Mouse (Mus musculus) cerebellum, postnatal 36 days (tissue): ENCODE data around the gene 2310033P09Rik.
A peak's percentile ranks its signal among the peaks of the same experiment; 100 is the strongest.
"Not testable (repeated sequence)": the region's sequence is repeated elsewhere in the genome, so short reads cannot be mapped to it uniquely, and the experiment has no call there.

Experiments used
- DNase-seq, 2 experiments: peaks; one replicate each; pipeline ENCODE4 v3.0.0; 2021 to 2022; ENCODE audit warnings: mixed read lengths in 2 of 2

Gene 2310033P09Rik

GRCm38 (mm10) chr11:59201216-59202002 is 6.7 kb upstream of the 2310033P09Rik start:
- no peak for DNase-seq

- peak; percentile 92 to 95 for DNase-seq
Measured at GRCm38 (mm10) chr11:59202081-59202995, 5.8 kb upstream of the 2310033P09Rik start, which contains the start of gene Mrpl55. Gene Mrpl55 (plus strand): TSS chr11:59202486.

- DNase-seq = peak; percentile 57
Measured at GRCm38 (mm10) chr11:59209003-59209441, 901 bp downstream of the 2310033P09Rik start.

- DNase-seq = no peak
Measured at GRCm38 (mm10) chr11:59209580-59209979, 1.5 kb downstream of the 2310033P09Rik start.

GRCm38 (mm10) chr11:59210020-59210419 is 1.9 kb downstream of the 2310033P09Rik start:
- no peak for DNase-seq

GRCm38 (mm10) chr11:59211561-59211960 is 3.4 kb downstream of the 2310033P09Rik start:
- not testable (repeated sequence) for DNase-seq

- DNase-seq = not testable (repeated sequence)
Measured at GRCm38 (mm10) chr11:59212320-59212719, 4.2 kb downstream of the 2310033P09Rik start.

- DNase-seq = no peak
Measured at GRCm38 (mm10) chr11:59212892-59213494, 4.9 kb downstream of the 2310033P09Rik start.

- DNase-seq = no peak
Measured at GRCm38 (mm10) chr11:59216955-59217354, 8.8 kb downstream of the 2310033P09Rik start.

GRCm38 (mm10) chr11:59218389-59218998 is 10.4 kb downstream of the 2310033P09Rik start:
- DNase-seq = no peak

- DNase-seq = no peak
Measured at GRCm38 (mm10) chr11:59219064-59219463, 10.9 kb downstream of the 2310033P09Rik start.

GRCm38 (mm10) chr11:59221604-59222003 is 13.5 kb downstream of the 2310033P09Rik start:
- DNase-seq = no peak

GRCm38 (mm10) chr11:59222306-59222705 is 14.2 kb downstream of the 2310033P09Rik start:
- no peak for DNase-seq

- DNase-seq = no peak
Measured at GRCm38 (mm10) chr11:59224025-59224424, 15.9 kb downstream of the 2310033P09Rik start.

GRCm38 (mm10) chr11:59224470-59224869 is 16.3 kb downstream of the 2310033P09Rik start:
- DNase-seq = no peak

GRCm38 (mm10) chr11:59225167-59225566 is 17.0 kb downstream of the 2310033P09Rik start:
- no peak for DNase-seq

GRCm38 (mm10) chr11:59226251-59226650 is 18.1 kb downstream of the 2310033P09Rik start:
- DNase-seq = no peak

- no peak for DNase-seq
Measured at GRCm38 (mm10) chr11:59226787-59227603, 18.9 kb downstream of the 2310033P09Rik start.

GRCm38 (mm10) chr11:59227604-59228121 is 19.5 kb downstream of the 2310033P09Rik start:
- DNase-seq = no peak

- DNase-seq = peak; percentile 95 to 98
Measured at GRCm38 (mm10) chr11:59228122-59228953, 20.2 kb downstream of the 2310033P09Rik start, which contains the start of gene Arf1. Gene Arf1 (minus strand): TSS chr11:59228270.
